ENCODE assay signal across 7 mouse cellular contexts in the genomic region with DNA sequence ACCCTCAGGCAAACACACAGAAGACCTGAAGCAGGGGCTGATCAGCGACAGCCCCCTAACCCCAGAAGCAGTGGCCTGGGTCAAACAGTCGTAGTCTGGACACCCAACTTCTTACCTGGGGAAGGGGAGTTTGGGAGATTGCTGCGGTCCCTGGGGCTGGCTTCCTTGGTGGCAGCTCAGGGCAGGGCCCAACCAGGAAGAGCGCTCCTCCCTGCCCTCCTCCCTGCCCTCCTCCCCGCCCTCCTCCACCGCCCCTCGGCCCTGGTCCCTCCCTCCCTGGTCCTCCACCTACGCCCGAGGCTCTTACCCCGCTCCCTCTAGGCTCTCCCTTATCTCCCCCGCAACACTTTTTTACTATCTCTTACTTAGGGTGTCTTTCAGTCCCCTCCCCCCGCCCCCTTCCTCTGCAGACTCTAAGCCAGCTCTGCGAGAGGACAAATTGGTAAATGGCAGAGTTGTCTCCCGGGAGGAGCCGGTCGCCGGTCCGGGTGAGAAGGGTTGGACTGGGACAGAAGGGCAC. TPM values are rescaled to one million over a fixed set of nuclear protein-coding genes. Genes with fewer than 3 reads are reported as not detected.
DNase-seq lines count a peak whose midpoint lies in the region; ATAC-seq lines count a peak whose summit lies in the region.

No protein-coding gene starts in this region.

- H3K4me1 ChIP-seq in limb, embryonic 11.5 days (ENCODE audit: control insufficient read depth, insufficient read depth, low read length), result peaks cover 4% of the 10 kb centered on the region; the same call in 1 of the 2 replicates
- peaks cover 3% of the 10 kb centered on the region for H3K4me1 ChIP-seq in midbrain, embryonic 11.5 days (ENCODE audit: control insufficient read depth, insufficient read depth, low read length)

- H3K4me3 ChIP-seq in limb, embryonic 11.5 days (ENCODE audit: low read depth, low read length), result peak overlapping the region; percentile 42
- peak overlapping the region; percentile 46 for H3K4me3 ChIP-seq in midbrain, embryonic 11.5 days (ENCODE audit: low read depth, low read length)

- no peak overlapping the region for H3K27ac ChIP-seq in limb, embryonic 11.5 days (replicated peaks; ENCODE audit: low read depth, low read length)
- no peak overlapping the region for H3K27ac ChIP-seq in midbrain, embryonic 11.5 days (ENCODE audit: low read depth, low read length)

- no peaks in the 10 kb centered on the region for H3K36me3 ChIP-seq in limb, embryonic 11.5 days (ENCODE audit: control insufficient read depth, insufficient read depth, low read length)
- no peaks in the 10 kb centered on the region for H3K36me3 ChIP-seq in midbrain, embryonic 11.5 days (ENCODE audit: control insufficient read depth, insufficient read depth, low read length)

- no peaks in the 10 kb centered on the region for H3K9me3 ChIP-seq in limb, embryonic 11.5 days (ENCODE audit: control insufficient read depth, low read length)
- no peaks in the 10 kb centered on the region for H3K9me3 ChIP-seq in midbrain, embryonic 11.5 days (ENCODE audit: control insufficient read depth, low read length)

- intact Hi-C loops in heart, postnatal 25 days (cut with DNase I), result loop anchor here (5.0 kb wide), 1 partner anchor 93 kb away; the partner anchor contains the start of gene Cdc42ep2

- peak overlapping the region; percentile 85 for H3K4me2 ChIP-seq in limb, embryonic 11.5 days (ENCODE audit: low read depth, severe bottlenecking)
- H3K4me2 ChIP-seq in midbrain, embryonic 11.5 days, result peak overlapping the region; percentile 85

- WGBS in limb, embryonic 11.5 days, result 2% methylated on average over 16 of the region's 18 CpGs
- WGBS in midbrain, embryonic 11.5 days, result under 1% methylated on average over 17 of the region's 18 CpGs

- peaks cover 8% of the 10 kb centered on the region; the same call in 1 of the 2 replicates for H3K27me3 ChIP-seq in limb, embryonic 11.5 days (ENCODE audit: control insufficient read depth, insufficient read depth, low read length)
- peaks cover 20% of the 10 kb centered on the region for H3K27me3 ChIP-seq in midbrain, embryonic 11.5 days (ENCODE audit: control insufficient read depth, insufficient read depth, low read length)

- peak; percentile 84 for ATAC-seq in erythroid progenitor cell, adult 5-6 weeks (replicated peaks; ENCODE audit: low FRiP score, poor library complexity, severe bottlenecking)
- peak; percentile 23 for ATAC-seq in limb, embryonic 11.5 days (ENCODE audit: insufficient number of reproducible peaks, low FRiP score, low TSS enrichment, low read depth)
- ATAC-seq in midbrain, embryonic 11.5 days (ENCODE audit: low FRiP score), result peak; percentile 56

- DNase-seq in MEL-GATA-1-ER (ENCODE audit: extremely low read depth, low read depth), result peak; percentile 94
- peak; percentile 83 for DNase-seq in brain, adult 2 months (ENCODE audit: low read depth, low spot score)
- peak; percentile 27 for DNase-seq in heart, postnatal 25 days (ENCODE audit: low spot score)
- peak; percentile 48 for DNase-seq in limb, embryonic 11.5 days (ENCODE audit: low spot score)
- peak; percentile 95 for DNase-seq in midbrain, embryonic 11.5 days (ENCODE audit: low spot score, missing footprints)
- DNase-seq in thymus, adult 18-20 months, result peak; percentile 35 to 40

- peak overlapping the region; percentile 63 for H3K9ac ChIP-seq in limb, embryonic 11.5 days (ENCODE audit: low read length)
- H3K9ac ChIP-seq in midbrain, embryonic 11.5 days (ENCODE audit: low read length), result peak overlapping the region; percentile 60

RNA-seq across cellular contexts. Expression of gene Capn1, which starts 0.6 kb away (rescaled TPM):
- 38.1 and 49.7 TPM in 2 replicates for total RNA-seq in erythroid progenitor cell, adult 5-6 weeks (2015; ENCODE audit: low replicate concordance)
- total RNA-seq in erythroid progenitor cell, adult 5-6 weeks (2017; ENCODE audit: low replicate concordance), result 63.8 and 64.3 TPM in 2 replicates
- 10 to 100 TPM; 27.5 to 32.8 TPM for total RNA-seq in heart, postnatal 25 days (2021)
- 3.6 and 4.5 TPM in 2 replicates for polyA plus RNA-seq in limb, embryonic 11.5 days (2014; fragmentation: Nextera tagmentation; extraction: Ambion mirVana)
- 3.9 and 4.0 TPM in 2 replicates for polyA plus RNA-seq in midbrain, embryonic 11.5 days (2014; fragmentation: Nextera tagmentation; extraction: Ambion mirVana)

RNA-seq across cellular contexts. Expression of gene Slc22a20, which starts 29.1 kb away (rescaled TPM):
- total RNA-seq in erythroid progenitor cell, adult 5-6 weeks (2015; ENCODE audit: low replicate concordance), result not detected in 2 replicates
- not detected in 2 replicates for total RNA-seq in erythroid progenitor cell, adult 5-6 weeks (2017; ENCODE audit: low replicate concordance)
- total RNA-seq in heart, postnatal 25 days (2021), result not detected
- not detected in 2 replicates for polyA plus RNA-seq in limb, embryonic 11.5 days (2014; fragmentation: Nextera tagmentation; extraction: Ambion mirVana)
- not detected in 2 replicates for polyA plus RNA-seq in midbrain, embryonic 11.5 days (2014; fragmentation: Nextera tagmentation; extraction: Ambion mirVana)

RNA-seq across cellular contexts. Expression of gene Syvn1, which starts 31.3 kb away (rescaled TPM):
- 29.3 and 45.8 TPM in 2 replicates for total RNA-seq in erythroid progenitor cell, adult 5-6 weeks (2015; ENCODE audit: low replicate concordance)
- total RNA-seq in erythroid progenitor cell, adult 5-6 weeks (2017; ENCODE audit: low replicate concordance), result 16.8 and 20.8 TPM in 2 replicates
- 10 to 100 TPM; 20.6 to 22.4 TPM for total RNA-seq in heart, postnatal 25 days (2021)
- 30.3 and 32.2 TPM in 2 replicates for polyA plus RNA-seq in limb, embryonic 11.5 days (2014; fragmentation: Nextera tagmentation; extraction: Ambion mirVana)
- polyA plus RNA-seq in midbrain, embryonic 11.5 days (2014; fragmentation: Nextera tagmentation; extraction: Ambion mirVana), result 18.6 and 23.1 TPM in 2 replicates

RNA-seq across cellular contexts. Expression of gene Mrpl49, which starts 42.5 kb away (rescaled TPM):
- total RNA-seq in erythroid progenitor cell, adult 5-6 weeks (2015; ENCODE audit: low replicate concordance), result 27.2 and 31.4 TPM in 2 replicates
- total RNA-seq in erythroid progenitor cell, adult 5-6 weeks (2017; ENCODE audit: low replicate concordance), result 13.0 and 40.8 TPM in 2 replicates
- total RNA-seq in heart, postnatal 25 days (2021), result 10 to 100 TPM; 39.0 to 39.2 TPM
- polyA plus RNA-seq in limb, embryonic 11.5 days (2014; fragmentation: Nextera tagmentation; extraction: Ambion mirVana), result 95.3 and 98.6 TPM in 2 replicates
- polyA plus RNA-seq in midbrain, embryonic 11.5 days (2014; fragmentation: Nextera tagmentation; extraction: Ambion mirVana), result 88.0 and 92.5 TPM in 2 replicates

RNA-seq across cellular contexts. Expression of gene Fau, which starts 42.6 kb away (rescaled TPM):
- total RNA-seq in erythroid progenitor cell, adult 5-6 weeks (2015; ENCODE audit: low replicate concordance), result 666 and 864 TPM in 2 replicates
- 450 and 703 TPM in 2 replicates for total RNA-seq in erythroid progenitor cell, adult 5-6 weeks (2017; ENCODE audit: low replicate concordance)
- 100 to 1,000 TPM; 499 to 563 TPM for total RNA-seq in heart, postnatal 25 days (2021)
- polyA plus RNA-seq in limb, embryonic 11.5 days (2014; fragmentation: Nextera tagmentation; extraction: Ambion mirVana), result 894 and 914 TPM in 2 replicates
- 717 and 781 TPM in 2 replicates for polyA plus RNA-seq in midbrain, embryonic 11.5 days (2014; fragmentation: Nextera tagmentation; extraction: Ambion mirVana)

Comparison
In these comparisons a context has a peak if more than half of its experiments do, and no peak if none do; other contexts are left out.
1. DNase-seq: peak in every context shown above with its lines; median percentile 95 in midbrain, embryonic 11.5 days; 94 in MEL-GATA-1-ER; 83 in brain, adult 2 months; 48 in limb, embryonic 11.5 days; 38 in thymus, adult 18-20 months; 27 in heart, postnatal 25 days.
2. ATAC-seq: peak in every context shown above with its lines; median percentile 84 in erythroid progenitor cell, adult 5-6 weeks; 56 in midbrain, embryonic 11.5 days; 23 in limb, embryonic 11.5 days.